Mouse (Mus musculus) megakaryocyte-erythroid progenitor cell, adult 5 weeks (primary cell): ENCODE data around the gene Ankzf1. TPM values are rescaled to one million over a fixed set of nuclear protein-coding genes. Genes with fewer than 3 reads are reported as not detected.

Source experiments
- polyA plus RNA-seq: library from polyadenylated mRNA; stranded (reverse); fragments of >175 nt; gene quantifications from 2 replicates; pipeline ENCODE4 v1.2.3, GENCODE M21; 2012

Ankzf1 gene
- polyA plus RNA-seq: 9.1 and 10.4 TPM in 2 replicates

GRCm38 (mm10) chr1:75191622-75192402, at the start of gene Ankzf1, which contains the start of gene Atg9a:
TSS of gene Ankzf1 (plus strand) at chr1:75192151.
TSS of gene Atg9a (minus strand) at chr1:75192196.

GRCm38 (mm10) chr1:75142301-75143261, 49.4 kb upstream of the Ankzf1 start, which contains the start of the genes Cnppd1 and Retreg2:
TSS of gene Cnppd1 (minus strand) at chr1:75142711.
TSS of gene Retreg2 (plus strand) at chr1:75142778.

GRCm38 (mm10) chr1:75168472-75169464, 23.2 kb upstream of the Ankzf1 start, which contains the start of gene Zfand2b:
TSS of gene Zfand2b (plus strand) at chr1:75168646.

GRCm38 (mm10) chr1:75180105-75180590, 11.8 kb upstream of the Ankzf1 start, which contains the start of gene Abcb6:
TSS of gene Abcb6 (minus strand) at chr1:75180392.

GRCm38 (mm10) chr1:75210136-75211087, 18.5 kb downstream of the Ankzf1 start, which contains the start of the genes Glb1l and Stk16:
TSS of gene Glb1l (minus strand) at chr1:75210813.
TSS of gene Stk16 (plus strand) at chr1:75210838.

GRCm38 (mm10) chr1:75219531-75219930, 27.6 kb downstream of the Ankzf1 start, which contains the start of gene Tuba4a:
TSS of gene Tuba4a (minus strand) at chr1:75219865.

GRCm38 (mm10) chr1:75231664-75232152, 39.8 kb downstream of the Ankzf1 start, which contains the start of gene A630095N17Rik:
TSS of gene A630095N17Rik (minus strand) at chr1:75232102.

GRCm38 (mm10) chr1:75236117-75237050, 44.4 kb downstream of the Ankzf1 start, which contains the start of gene Dnajb2:
TSS of gene Dnajb2 (plus strand) at chr1:75236406.

Other genes with a start within 250 kb of the Ankzf1 start
- gene Ihh, start 240.5 kb upstream of the Ankzf1 start, polyA plus RNA-seq: 0.17 and 0.60 TPM in 2 replicates
- 0.23 and 0.86 TPM in 2 replicates for gene Nhej1, start 67.0 kb upstream of the Ankzf1 start, polyA plus RNA-seq
- gene Slc23a3, start 58.3 kb upstream of the Ankzf1 start, polyA plus RNA-seq: 0.04 and 0.11 TPM in 2 replicates
- gene Cnppd1, start 49.4 kb upstream of the Ankzf1 start, polyA plus RNA-seq: 46.0 and 48.0 TPM in 2 replicates
- gene Retreg2, start 49.4 kb upstream of the Ankzf1 start, polyA plus RNA-seq: 76.7 and 81.7 TPM in 2 replicates
- 17.3 and 19.8 TPM in 2 replicates for gene Zfand2b, start 23.5 kb upstream of the Ankzf1 start, polyA plus RNA-seq
- gene Abcb6, start 11.8 kb upstream of the Ankzf1 start, polyA plus RNA-seq: 2.1 and 2.5 TPM in 2 replicates
- gene Atg9a, start within 50 bp of the Ankzf1 start, polyA plus RNA-seq: 37.1 and 46.0 TPM in 2 replicates
- gene Glb1l, start 18.7 kb downstream of the Ankzf1 start, polyA plus RNA-seq: 1.1 and 1.2 TPM in 2 replicates
- 240 and 305 TPM in 2 replicates for gene Stk16, start 18.7 kb downstream of the Ankzf1 start, polyA plus RNA-seq
- 122 and 162 TPM in 2 replicates for gene Tuba4a, start 27.7 kb downstream of the Ankzf1 start, polyA plus RNA-seq
- not detected in 2 replicates for gene A630095N17Rik, start 40.0 kb downstream of the Ankzf1 start, polyA plus RNA-seq
- gene Dnajb2, start 44.3 kb downstream of the Ankzf1 start, polyA plus RNA-seq: 10.7 and 13.4 TPM in 2 replicates
- gene Ptprn, start 72.4 kb downstream of the Ankzf1 start, polyA plus RNA-seq: 0.20 and 0.35 TPM in 2 replicates
- gene Resp18, start 86.3 kb downstream of the Ankzf1 start, polyA plus RNA-seq: not detected in 2 replicates
- gene Dnpep, start 125.8 kb downstream of the Ankzf1 start, polyA plus RNA-seq: 67.1 and 68.5 TPM in 2 replicates
- 0.02 and 0.07 TPM in 2 replicates for gene Des, start 168.2 kb downstream of the Ankzf1 start, polyA plus RNA-seq
- gene Speg, start 183.1 kb downstream of the Ankzf1 start, polyA plus RNA-seq: 0.53 and 1.1 TPM in 2 replicates
- 195 and 229 TPM in 2 replicates for gene Gmppa, start 243.8 kb downstream of the Ankzf1 start, polyA plus RNA-seq